Mouse (Mus musculus) myocyte (in vitro differentiated cells): ENCODE data around the gene Pfpl.

Experiments
- E2F4 ChIP-seq: IDR thresholded peaks from one replicate; pipeline ENCODE4 v1.6.1; 2011; ENCODE audit warnings: mild to moderate bottlenecking, control low read depth, moderate library complexity; ENCODE audit not compliant: insufficient read depth
- MAX ChIP-seq: IDR thresholded peaks from one replicate; pipeline ENCODE4 v1.6.1; 2011; ENCODE audit warnings: low read depth, mild to moderate bottlenecking, control low read depth
- MYOD1 ChIP-seq, 3 experiments: IDR thresholded peaks; one replicate each; pipeline ENCODE4 v1.6.1; 2011; ENCODE audit warnings: control low read depth in 2 of 3, low read depth in 2 of 3, mild to moderate bottlenecking in 2 of 3, moderate library complexity in 1 of 3; ENCODE audit not compliant: insufficient read length in 2 of 3, control insufficient read depth in 1 of 3
- POLR2A ChIP-seq: IDR thresholded peaks from one replicate; pipeline ENCODE4 v1.6.1; 2011; ENCODE audit warnings: low read depth, mild to moderate bottlenecking, control low read depth, moderate library complexity; ENCODE audit not compliant: insufficient read length
- REST ChIP-seq: IDR thresholded peaks from one replicate; pipeline ENCODE4 v1.6.1; 2011; ENCODE audit warnings: mild to moderate bottlenecking, control low read depth, moderate library complexity; ENCODE audit not compliant: insufficient read depth, insufficient read length
- SRF ChIP-seq: IDR thresholded peaks from one replicate; pipeline ENCODE4 v1.6.1; 2011; ENCODE audit warnings: low read depth; ENCODE audit not compliant: control insufficient read depth, insufficient read length

DNA sequence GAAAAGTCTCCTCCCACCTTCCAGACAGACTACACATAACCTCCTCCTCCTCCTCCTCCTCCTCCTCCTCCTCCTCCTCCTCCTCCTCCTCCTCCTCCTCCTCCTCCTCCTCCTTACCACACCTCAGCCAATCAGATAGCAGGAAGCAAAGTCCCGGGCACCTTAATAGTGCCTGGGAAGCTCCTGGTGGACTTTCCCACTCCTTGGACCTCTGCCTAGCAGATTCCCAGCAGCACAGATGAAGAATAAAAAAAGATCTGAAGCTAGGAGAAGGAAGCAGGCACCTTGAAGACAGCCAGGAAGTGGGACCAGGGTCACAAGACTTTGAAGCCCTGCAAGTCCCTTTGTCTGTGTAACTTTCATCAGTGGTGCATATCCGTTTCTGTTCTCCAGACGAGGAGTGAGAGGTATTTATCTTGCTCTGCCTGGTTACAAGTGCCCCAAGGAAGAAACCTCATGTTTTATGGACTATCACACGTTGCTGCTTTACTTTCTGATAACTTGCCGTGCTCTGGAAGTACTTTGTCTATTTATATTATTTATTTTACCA lies 49.1 kb downstream of the Pfpl start:
- TF ChIP-seq POLR2A: no peak
- TF ChIP-seq MAX: no peak
- no peak for TF ChIP-seq E2F4
- TF ChIP-seq SRF: no peak
- TF ChIP-seq REST: no peak
- no peak for TF ChIP-seq MYOD1 (IDR thresholded peaks at IDR 0.05; ENCODE audit: control insufficient read depth in 1 of 3, insufficient read length in 2 of 3, low read depth in 2 of 3)
